Mouse (Mus musculus) liver, embryonic 14.5 days (tissue): ENCODE results near the gene Gm10309. TPM values are rescaled to one million over a fixed set of nuclear protein-coding genes. Genes with fewer than 3 reads are reported as not detected.

Experiments used
- ATAC-seq: fragments of 200-750 bp; cut with Nextera tagmentation; 2 replicates; pipeline ENCODE4 v1.8.0; 2017; ENCODE audit warnings: moderate number of reproducible peaks, mild to moderate bottlenecking, moderate library complexity; ENCODE audit not compliant: insufficient read depth
- DNase-seq, 3 experiments: peaks; one replicate each; pipeline ENCODE4 v3.0.0-alpha.2; 2012 to 2013; ENCODE audit warnings: low read depth in 3 of 3, low spot score in 3 of 3
- H3K27ac ChIP-seq: fragments of 300-500 bp; sonication (generic); 2 replicates; pipeline ENCODE4 v1.5.1; 2014; ENCODE audit warnings: moderate library complexity, mild to moderate bottlenecking, control low read depth, inconsistent platforms
- H3K27me3 ChIP-seq: fragments of 300-500 bp; sonication (generic); 2 replicates; pipeline ENCODE4 v1.6.1; 2014; ENCODE audit warnings: mild to moderate bottlenecking, low read length, moderate library complexity; ENCODE audit not compliant: control insufficient read depth, insufficient read depth
- H3K36me3 ChIP-seq: fragments of 300-500 bp; sonication (generic); replicated peaks from 2 replicates; pipeline ENCODE4 v1.6.1; 2014; ENCODE audit warnings: low read depth; ENCODE audit not compliant: control insufficient read depth, insufficient read depth
- H3K4me1 ChIP-seq, 2 experiments: fragments of 200-500 bp in 1 of 2; fragments of 300-500 bp in 1 of 2; sonication (generic) in 1 of 2; replicated peaks; 2 replicates each; pipeline ENCODE4 v1.6.1; 2012 to 2014; ENCODE audit warnings: antibody characterized with exemption in 1 of 2, inconsistent platforms in 1 of 2, low read length in 1 of 2; ENCODE audit not compliant: control insufficient read depth in 2 of 2, insufficient read depth in 2 of 2
- H3K4me2 ChIP-seq: fragments of 300-500 bp; sonication (generic); 2 replicates; pipeline ENCODE4 v1.6.1; 2014; ENCODE audit warnings: low read depth, mild to moderate bottlenecking, control low read depth, moderate library complexity
- H3K4me3 ChIP-seq, 2 experiments: fragments of 200-500 bp in 1 of 2; fragments of 300-500 bp in 1 of 2; sonication (generic) in 1 of 2; 2 replicates each; pipeline ENCODE4 v1.5.1; 2012 to 2014; ENCODE audit warnings: low read depth in 2 of 2, low read length in 2 of 2, mild to moderate bottlenecking in 2 of 2, control low read depth in 1 of 2, inconsistent platforms in 1 of 2, moderate library complexity in 1 of 2; ENCODE audit not compliant: insufficient read depth in 1 of 2
- H3K9ac ChIP-seq: fragments of 300-500 bp; sonication (generic); replicated peaks from 2 replicates; pipeline ENCODE4 v1.6.1; 2014; ENCODE audit warnings: mild to moderate bottlenecking, control low read depth, moderate library complexity
- H3K9me3 ChIP-seq: fragments of 300-500 bp; sonication (generic); 2 replicates; pipeline ENCODE4 v1.6.1; 2016; ENCODE audit warnings: low read length, mixed read lengths; ENCODE audit not compliant: control insufficient read depth
- CTCF ChIP-seq: IDR thresholded peaks from 2 replicates; pipeline ENCODE4 v1.5.1; 2016; ENCODE audit warnings: antibody characterized with exemption, low read depth, control low read depth
- EP300 ChIP-seq: IDR thresholded peaks from 2 replicates; pipeline ENCODE4 v1.6.1; 2016; ENCODE audit warnings: antibody characterized with exemption, low read depth
- WGBS: fragments of 180-500 bp; shearing (Covaris S2); extraction: QIAGEN DNeasy Blood & Tissue Kit; methylation state at CpG from one replicate; pipeline ENCODE4 v1.1.7; 2014; ENCODE audit not compliant: insufficient replicate concordance; 5-methylcytosine and 5-hydroxymethylcytosine counted together
- polyA plus RNA-seq, 2 experiments: library from polyadenylated mRNA; depleted of rRNA in 1 of 2; stranded (reverse) in 1 of 2; unstranded in 1 of 2; fragments of >200 nt; fragmentation: Nextera tagmentation in 1 of 2; extraction: Ambion mirVana in 1 of 2; gene quantifications; 2 replicates each; pipeline versions ENCODE4 v1.2.1 to v1.2.3; 2012 to 2014

Gm10309 gene
- polyA plus RNA-seq, 2 experiments = 0.06 TPM; not detected in 1

GRCm38 (mm10) chr17:86508212-86508490 lies 3.1 kb upstream of the Gm10309 start:
- Histone ChIP-seq H3K36me3 (no peaks in the 10 kb centered on the region), H3K4me3 (no peak overlapping the region), H3K4me2 (no peak overlapping the region), H3K9ac (no peak overlapping the region), H3K4me1 (no peaks in the 10 kb centered on the region), H3K9me3 (no peaks in the 10 kb centered on the region), H3K27me3 (no peaks in the 10 kb centered on the region), H3K27ac (no peak overlapping the region)
- DNase-seq (no peak), ATAC-seq (no peak)
- WGBS = 68% methylated on average over 3 of the region's 3 CpGs
- TF ChIP-seq EP300 (no peak), CTCF (no peak)

- DNase-seq (no peak), ATAC-seq (no peak)
- H3K27me3 ChIP-seq = no peaks in the 10 kb centered on the region
- H3K27ac ChIP-seq = no peak overlapping the region
- WGBS = 45% methylated on average over 19 of the region's 19 CpGs
- no peaks in the 10 kb centered on the region for H3K36me3 ChIP-seq
- no peaks in the 10 kb centered on the region for H3K4me1 ChIP-seq
- H3K9ac ChIP-seq = no peak overlapping the region
- H3K9me3 ChIP-seq = no peaks in the 10 kb centered on the region
- no peak for TF ChIP-seq CTCF
- TF ChIP-seq EP300 = no peak
- H3K4me3 ChIP-seq = no peak overlapping the region
- no peak overlapping the region for H3K4me2 ChIP-seq
These were observed 2.5 kb upstream of the Gm10309 start for GRCm38 (mm10) chr17:86507342-86508211.

- Histone ChIP-seq H3K4me3 (no peak overlapping the region), H3K36me3 (no peaks in the 10 kb centered on the region), H3K27me3 (no peaks in the 10 kb centered on the region), H3K9me3 (no peaks in the 10 kb centered on the region), H3K27ac (no peak overlapping the region), H3K9ac (no peak overlapping the region), H3K4me1 (no peaks in the 10 kb centered on the region), H3K4me2 (no peak overlapping the region)
- 32% methylated on average over 5 of the region's 5 CpGs for WGBS
- TF ChIP-seq CTCF = no peak
- TF ChIP-seq EP300 = no peak
- DNase-seq (no peak), ATAC-seq (no peak)
These were observed 1.8 kb upstream of the Gm10309 start for GRCm38 (mm10) chr17:86506881-86507280.

GRCm38 (mm10) chr17:86503208-86503897 lies 1.7 kb downstream of the Gm10309 start:
- Histone ChIP-seq H3K4me3 (no peak overlapping the region), H3K36me3 (no peaks in the 10 kb centered on the region), H3K9ac (no peak overlapping the region), H3K27me3 (no peaks in the 10 kb centered on the region), H3K27ac (no peak overlapping the region), H3K9me3 (no peaks in the 10 kb centered on the region), H3K4me2 (no peak overlapping the region), H3K4me1 (no peaks in the 10 kb centered on the region)
- TF ChIP-seq CTCF (no peak), EP300 (no peak)
- ATAC-seq (no peak), DNase-seq (no peak)
- WGBS = 69% methylated on average over 9 of the region's 9 CpGs

- Histone ChIP-seq H3K9ac (no peak overlapping the region), H3K4me2 (no peak overlapping the region), H3K27me3 (no peaks in the 10 kb centered on the region), H3K27ac (no peak overlapping the region), H3K9me3 (no peaks in the 10 kb centered on the region), H3K4me1 (no peaks in the 10 kb centered on the region), H3K36me3 (no peaks in the 10 kb centered on the region), H3K4me3 (no peak overlapping the region)
- ATAC-seq = no peak
- no peak for TF ChIP-seq EP300
- TF ChIP-seq CTCF = no peak
- DNase-seq = no peak
- WGBS = 60% methylated on average over 4 of the region's 4 CpGs
These were observed 3.6 kb downstream of the Gm10309 start for GRCm38 (mm10) chr17:86501393-86501792.
